Mouse (Mus musculus) stomach, postnatal 0 days (tissue): ENCODE data around the gene Prrc2a. TPM values are rescaled to one million over a fixed set of nuclear protein-coding genes. Genes with fewer than 3 reads are reported as not detected.
A peak's percentile ranks its signal among the peaks of the same experiment; 100 is the strongest.

Experiments
- ATAC-seq: fragments of 200-750 bp; cut with Nextera tagmentation; 2 replicates; pipeline ENCODE4 v1.8.0; 2017; ENCODE audit not compliant: low FRiP score, low TSS enrichment
- DNase-seq: peaks from one replicate; pipeline ENCODE4 v3.0.0-alpha.2; 2016; ENCODE audit warnings: low spot score
- H3K27ac ChIP-seq: fragments of 300-500 bp; sonication (generic); replicated peaks from 2 replicates; pipeline ENCODE4 v1.5.1; 2014; ENCODE audit warnings: mild to moderate bottlenecking, control low read depth
- H3K27me3 ChIP-seq: fragments of 300-500 bp; sonication (generic); 2 replicates; pipeline ENCODE4 v1.6.1; 2014; ENCODE audit warnings: low read length; ENCODE audit not compliant: control insufficient read depth, insufficient read depth
- H3K36me3 ChIP-seq: fragments of 300-500 bp; sonication (generic); 2 replicates; pipeline ENCODE4 v1.6.1; 2014; ENCODE audit warnings: low read length, mixed read lengths; ENCODE audit not compliant: control insufficient read depth, insufficient read depth
- H3K4me1 ChIP-seq: fragments of 300-500 bp; sonication (generic); replicated peaks from 2 replicates; pipeline ENCODE4 v1.6.1; 2014; ENCODE audit warnings: antibody characterized with exemption; ENCODE audit not compliant: control insufficient read depth, insufficient read depth
- H3K4me2 ChIP-seq: fragments of 300-500 bp; sonication (generic); replicated peaks from 2 replicates; pipeline ENCODE4 v1.6.1; 2014; ENCODE audit warnings: low read depth, mild to moderate bottlenecking, control low read depth, moderate library complexity
- H3K4me3 ChIP-seq: fragments of 300-500 bp; sonication (generic); 2 replicates; pipeline ENCODE4 v1.5.1; 2014; ENCODE audit warnings: low read depth, low read length, control low read depth
- H3K9ac ChIP-seq: fragments of 300-500 bp; sonication (generic); 2 replicates; pipeline ENCODE4 v1.6.1; 2014; ENCODE audit warnings: mild to moderate bottlenecking, low read length, control low read depth, mixed read lengths
- H3K9me3 ChIP-seq: fragments of 300-500 bp; sonication (generic); 2 replicates; pipeline ENCODE4 v1.6.1; 2016; ENCODE audit warnings: low read length; ENCODE audit not compliant: control insufficient read depth
- CTCF ChIP-seq: IDR thresholded peaks from 2 replicates; pipeline ENCODE4 v1.5.1; 2016; ENCODE audit warnings: antibody characterized with exemption, low read depth, mild to moderate bottlenecking, moderate library complexity
- EP300 ChIP-seq: optimal IDR thresholded peaks from 2 replicates; pipeline ENCODE3; 2016; ENCODE audit warnings: antibody characterized with exemption
- WGBS: fragments of 180-500 bp; shearing (Covaris S2); extraction: QIAGEN DNeasy Blood & Tissue Kit; methylation state at CpG from one replicate; pipeline ENCODE4 v1.1.7; 2014; 5-methylcytosine and 5-hydroxymethylcytosine counted together
- polyA plus RNA-seq: library from polyadenylated mRNA; unstranded; fragments of >200 nt; fragmentation: Nextera tagmentation; extraction: Ambion mirVana; gene quantifications from 2 replicates; pipeline ENCODE4 v1.2.1, GENCODE M21; 2015

Prrc2a gene
- polyA plus RNA-seq, 1 experiment from 2014 or later, result 49.3 TPM

DNA sequence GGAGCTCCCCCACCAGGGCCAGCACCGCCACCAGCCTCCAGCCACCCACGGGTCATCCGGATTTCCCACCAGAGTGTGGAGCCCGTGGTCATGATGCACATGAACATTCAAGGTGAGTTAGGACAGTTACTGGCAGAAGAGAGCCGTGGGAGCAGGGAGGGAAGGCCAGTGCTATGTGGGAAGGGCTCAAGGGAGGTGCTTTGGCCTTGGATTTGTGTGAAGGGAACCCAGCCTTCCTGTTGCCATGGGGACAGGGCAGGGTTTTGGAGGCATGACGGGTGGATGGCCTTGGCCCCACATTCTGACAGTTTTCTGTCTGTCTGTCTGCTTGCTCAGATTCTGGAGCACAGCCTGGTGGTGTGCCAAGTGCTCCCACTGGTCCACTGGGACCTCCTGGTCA is 22.7 kb downstream of the Prrc2a start:
- no peaks in the 10 kb centered on the region for H3K4me1 ChIP-seq
- H3K4me2 ChIP-seq, result no peak overlapping the region
- H3K9ac ChIP-seq, result no peak overlapping the region
- peaks cover 64% of the 10 kb centered on the region for H3K36me3 ChIP-seq
- TF ChIP-seq CTCF, result no peak
- TF ChIP-seq EP300, result no peak
- no peak overlapping the region for H3K4me3 ChIP-seq
- no peak overlapping the region for H3K27ac ChIP-seq
- DNase-seq, result no peak
- no peaks in the 10 kb centered on the region for H3K27me3 ChIP-seq
- ATAC-seq, result no peak
- WGBS, result 85% methylated on average over 6 of the region's 6 CpGs
- H3K9me3 ChIP-seq, result no peaks in the 10 kb centered on the region

GRCm38 (mm10) chr17:35140490-35140996 is 24.2 kb downstream of the Prrc2a start:
- Histone ChIP-seq H3K4me1 (no peaks in the 10 kb centered on the region), H3K27me3 (no peaks in the 10 kb centered on the region), H3K27ac (no peak overlapping the region), H3K9me3 (no peaks in the 10 kb centered on the region), H3K9ac (no peak overlapping the region), H3K4me2 (no peak overlapping the region), H3K4me3 (no peak overlapping the region), H3K36me3 (peaks cover 53% of the 10 kb centered on the region)
- no peak for ATAC-seq
- DNase-seq, result no peak
- WGBS, result 77% methylated on average over 16 of the region's 16 CpGs
- TF ChIP-seq EP300 (no peak), CTCF (no peak)

DNA sequence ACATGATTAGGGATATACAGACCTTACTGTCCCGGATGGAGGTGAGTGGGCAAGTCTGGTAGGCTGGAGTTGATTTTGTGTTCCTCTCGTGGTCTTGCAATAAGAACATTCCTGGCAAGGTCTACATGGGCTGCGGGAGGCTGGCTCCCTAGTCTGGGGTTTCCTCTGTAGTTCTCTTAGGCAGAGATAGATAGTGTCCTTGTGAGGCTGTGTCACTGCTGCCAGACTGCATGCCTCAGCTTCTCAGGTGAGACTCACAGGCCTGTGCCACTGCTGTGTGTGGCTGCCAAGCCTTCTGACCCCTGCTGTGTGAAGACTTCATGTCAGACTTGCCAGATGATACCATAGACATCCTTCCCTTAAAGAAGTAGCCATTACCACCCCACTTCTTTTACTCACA is 25.4 kb downstream of the Prrc2a start:
- Histone ChIP-seq H3K4me2 (no peak overlapping the region), H3K27me3 (no peaks in the 10 kb centered on the region), H3K36me3 (peaks cover 42% of the 10 kb centered on the region), H3K4me3 (no peak overlapping the region), H3K9me3 (no peaks in the 10 kb centered on the region), H3K9ac (no peak overlapping the region), H3K4me1 (no peaks in the 10 kb centered on the region), H3K27ac (no peak overlapping the region)
- no peak for TF ChIP-seq CTCF
- TF ChIP-seq EP300, result no peak
- ATAC-seq (no peak), DNase-seq (no peak)
- 92% methylated on average over 3 of the region's 3 CpGs for WGBS

DNA sequence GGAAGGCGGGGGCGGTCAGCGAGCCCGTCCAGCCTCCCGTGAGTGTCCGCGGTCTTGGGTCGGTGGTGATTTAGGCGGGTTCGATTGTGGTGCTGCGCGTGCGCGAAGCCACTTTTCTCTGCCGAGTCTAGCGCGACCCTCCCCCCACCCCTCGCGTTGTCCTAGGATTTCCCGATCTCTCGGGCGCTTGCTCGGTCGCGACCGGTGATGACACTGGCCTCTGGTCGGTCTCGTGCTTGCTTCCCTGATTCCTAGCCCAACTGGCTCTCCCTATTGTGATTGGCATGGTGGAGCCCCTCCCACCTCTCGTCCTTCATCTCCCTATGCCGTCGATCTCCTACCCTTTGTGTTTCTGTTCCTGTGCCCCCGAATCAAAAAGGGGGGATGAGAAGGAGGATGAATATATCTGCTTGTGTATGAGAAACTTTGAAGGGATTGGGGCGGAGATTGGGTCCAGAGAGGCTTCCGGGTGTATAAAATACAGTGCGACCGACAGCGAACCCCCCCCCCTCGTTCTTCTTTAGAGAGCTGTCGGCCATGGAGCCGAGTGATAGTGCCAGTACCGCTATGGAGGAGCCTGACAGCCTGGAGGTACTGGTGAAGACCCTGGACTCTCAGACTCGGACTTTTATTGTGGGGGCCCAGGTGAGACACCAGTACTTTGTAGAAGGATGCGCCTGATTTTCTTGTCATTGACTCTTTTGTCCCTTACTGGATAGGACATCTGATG is 28.9 kb downstream of the Prrc2a start:
- DNase-seq (no peak), ATAC-seq (peak; percentile 63)
- no peak for TF ChIP-seq EP300
- no peak for TF ChIP-seq CTCF
- peaks cover 15% of the 10 kb centered on the region for H3K36me3 ChIP-seq
- peak overlapping the region; percentile 96 for H3K27ac ChIP-seq
- H3K4me1 ChIP-seq, result no peaks in the 10 kb centered on the region
- no peaks in the 10 kb centered on the region for H3K9me3 ChIP-seq
- H3K4me2 ChIP-seq, result peak overlapping the region; percentile 77
- H3K27me3 ChIP-seq, result no peaks in the 10 kb centered on the region
- under 1% methylated on average over 41 of the region's 43 CpGs for WGBS
- H3K9ac ChIP-seq, result peak overlapping the region; percentile 88
- H3K4me3 ChIP-seq, result peak overlapping the region; percentile 78

- H3K27me3 ChIP-seq, result no peaks in the 10 kb centered on the region
- DNase-seq (peak; percentile 93), ATAC-seq (peak; percentile 90)
- TF ChIP-seq CTCF, result peak; percentile 31; the same call in 1 of the 2 replicates
- peak; percentile 92 for TF ChIP-seq EP300
- H3K9me3 ChIP-seq, result no peaks in the 10 kb centered on the region
- H3K27ac ChIP-seq, result peak within 1 kb of the TSS; percentile 96
- H3K4me1 ChIP-seq, result no peaks in the 10 kb centered on the region
- WGBS, result under 1% methylated on average over 66 of the region's 66 CpGs
- H3K9ac ChIP-seq, result peak within 1 kb of the TSS; percentile 88
- H3K4me3 ChIP-seq, result peak within 1 kb of the TSS; percentile 78
- peaks cover 9% of the 10 kb centered on the region for H3K36me3 ChIP-seq
- H3K4me2 ChIP-seq, result peak within 1 kb of the TSS; percentile 77
Observed at GRCm38 (mm10) chr17:35134801-35135590, 29.7 kb downstream of the Prrc2a start, which contains the start of gene Bag6. Bag6 (plus strand) TSS chr17:35135178.
